Mouse (Mus musculus) embryo, embryonic 11.5 days (tissue): ENCODE measurements around the gene Phf13.

Source experiments
- DNase-seq: peaks from one replicate; pipeline ENCODE4 v3.0.0-alpha.2; 2012; ENCODE audit warnings: low read depth, low spot score

The Phf13 gene

GRCm38 (mm10) chr4:152013036-152013813, 17.2 kb upstream of the Phf13 start:
- no peak for DNase-seq

GRCm38 (mm10) chr4:152012109-152012508, 16.1 kb upstream of the Phf13 start:
- DNase-seq, result no peak

- DNase-seq, result no peak
Measured at GRCm38 (mm10) chr4:152011171-152011760, 15.2 kb upstream of the Phf13 start.

GRCm38 (mm10) chr4:152010707-152011134, 14.7 kb upstream of the Phf13 start:
- DNase-seq, result no peak

GRCm38 (mm10) chr4:152010091-152010706, 14.1 kb upstream of the Phf13 start:
- no peak for DNase-seq

DNA sequence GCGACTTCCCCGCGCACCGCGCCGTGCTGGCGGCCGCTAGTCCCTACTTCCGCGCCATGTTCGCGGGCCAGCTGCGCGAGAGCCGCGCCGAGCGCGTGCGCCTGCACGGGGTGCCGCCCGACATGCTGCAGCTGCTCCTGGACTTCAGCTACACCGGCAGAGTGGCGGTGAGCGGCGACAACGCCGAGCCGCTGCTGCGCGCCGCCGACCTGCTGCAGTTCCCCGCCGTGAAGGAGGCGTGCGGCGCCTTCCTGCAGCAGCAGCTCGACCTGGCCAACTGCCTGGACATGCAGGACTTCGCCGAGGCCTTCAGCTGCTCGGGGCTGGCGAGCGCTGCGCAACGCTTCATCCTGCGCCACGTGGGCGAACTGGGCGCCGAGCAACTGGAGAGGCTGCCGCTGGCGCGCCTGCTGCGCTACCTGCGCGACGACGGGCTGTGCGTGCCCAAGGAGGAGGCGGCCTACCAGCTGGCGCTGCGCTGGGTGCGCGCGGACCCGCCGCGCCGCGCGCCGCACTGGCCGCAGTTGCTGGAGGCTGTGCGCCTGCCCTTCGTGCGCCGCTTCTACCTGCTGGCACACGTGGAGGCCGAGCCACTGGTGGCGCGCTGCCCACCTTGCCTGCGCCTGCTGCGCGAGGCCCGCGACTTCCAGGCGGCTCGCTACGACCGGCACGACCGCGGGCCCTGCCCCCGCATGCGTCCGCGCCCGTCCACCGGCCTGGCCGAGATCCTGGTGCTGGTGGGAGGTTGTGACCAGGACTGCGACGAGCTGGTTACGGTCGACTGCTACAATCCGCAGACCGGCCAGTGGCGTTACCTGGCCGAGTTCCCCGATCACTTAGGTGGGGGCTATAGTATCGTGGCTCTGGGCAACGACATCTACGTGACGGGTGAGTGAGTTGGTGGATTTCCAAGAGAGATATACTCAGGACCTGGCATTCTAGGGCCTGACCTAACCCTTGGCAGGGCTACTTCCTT, 13.3 kb upstream of the Phf13 start:
- DNase-seq, result no peak

DNA sequence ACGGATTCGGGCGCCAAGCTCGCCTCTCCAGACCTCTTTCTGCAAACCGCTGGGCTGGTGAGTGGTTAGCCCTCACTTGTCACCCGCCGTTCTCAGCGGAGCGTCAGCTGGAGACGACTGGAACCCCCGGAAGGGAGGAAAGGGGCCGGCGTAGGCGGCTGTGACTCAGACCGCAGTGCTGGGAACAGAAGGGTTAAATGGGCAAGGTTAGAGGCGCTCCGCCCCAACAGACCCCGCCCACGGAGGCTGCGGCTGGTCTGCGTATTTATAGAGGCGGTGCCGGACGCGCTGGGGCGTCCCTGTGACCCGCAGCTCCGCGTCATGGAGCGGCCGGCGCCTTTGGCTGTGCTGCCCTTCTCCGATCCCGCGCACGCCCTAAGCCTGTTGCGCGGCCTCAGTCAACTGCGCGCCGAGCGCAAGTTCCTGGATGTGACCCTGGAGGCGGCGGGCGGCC, 12.6 kb upstream of the Phf13 start, which contains the start of gene Klhl21:
Gene Klhl21 (plus strand): TSS at position 182 of the 454 bp plus-strand sequence.
- peak; percentile 86 for DNase-seq

- no peak for DNase-seq
Measured at GRCm38 (mm10) chr4:152008148-152008500, 12.1 kb upstream of the Phf13 start.

DNA sequence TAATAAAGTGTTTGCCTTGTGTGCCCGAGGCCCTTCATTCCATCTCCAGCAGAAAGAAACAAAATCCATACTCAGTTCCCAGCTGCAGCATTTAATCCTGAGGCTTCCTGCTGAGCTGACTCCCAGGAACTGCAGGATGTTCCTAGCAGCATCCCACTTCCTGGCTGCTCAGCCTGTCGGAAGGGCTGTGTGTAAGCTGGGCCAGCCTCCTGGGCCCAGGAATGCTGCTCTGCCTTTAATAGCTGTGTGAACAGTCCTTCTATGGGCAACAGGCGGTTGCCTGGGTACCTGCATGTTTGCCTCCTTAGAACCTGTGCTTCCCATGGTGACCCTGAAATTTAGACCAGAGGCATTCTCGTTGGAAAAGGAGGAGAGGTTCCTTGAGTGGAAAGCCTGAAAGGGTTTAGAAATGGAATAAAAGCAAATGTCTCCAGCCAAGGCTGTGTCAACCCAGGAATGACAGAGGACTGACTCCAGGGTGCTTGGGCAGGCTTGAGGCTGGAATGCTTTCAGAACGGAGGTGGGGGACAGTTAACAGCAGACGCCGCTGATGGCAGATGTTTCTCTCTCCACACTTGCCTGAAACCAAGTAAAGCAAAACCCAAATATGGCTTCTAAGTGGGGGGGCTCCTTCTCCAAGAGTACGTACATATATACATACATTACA, 11.6 kb upstream of the Phf13 start:
- DNase-seq, result no peak

DNA sequence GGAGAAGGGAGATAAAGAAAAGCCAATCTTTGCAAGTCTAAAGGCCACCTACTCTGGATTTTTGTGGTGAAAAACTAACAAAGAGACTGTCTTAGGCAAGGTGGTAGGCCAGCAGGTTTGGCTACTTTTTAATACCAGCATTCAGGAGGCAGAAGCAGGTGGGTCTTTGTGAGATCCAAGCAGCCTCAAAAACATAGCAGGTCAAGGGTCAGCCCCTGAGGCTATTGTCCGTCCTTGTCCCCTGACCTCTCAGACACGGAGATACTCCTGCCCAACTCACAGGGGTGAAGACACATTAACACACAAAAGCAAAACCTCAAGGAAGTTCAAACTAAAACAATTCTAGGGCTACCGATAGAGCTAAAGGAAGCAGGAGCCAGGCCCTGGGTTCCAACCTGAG, 10.8 kb upstream of the Phf13 start:
- DNase-seq, result no peak

DNA sequence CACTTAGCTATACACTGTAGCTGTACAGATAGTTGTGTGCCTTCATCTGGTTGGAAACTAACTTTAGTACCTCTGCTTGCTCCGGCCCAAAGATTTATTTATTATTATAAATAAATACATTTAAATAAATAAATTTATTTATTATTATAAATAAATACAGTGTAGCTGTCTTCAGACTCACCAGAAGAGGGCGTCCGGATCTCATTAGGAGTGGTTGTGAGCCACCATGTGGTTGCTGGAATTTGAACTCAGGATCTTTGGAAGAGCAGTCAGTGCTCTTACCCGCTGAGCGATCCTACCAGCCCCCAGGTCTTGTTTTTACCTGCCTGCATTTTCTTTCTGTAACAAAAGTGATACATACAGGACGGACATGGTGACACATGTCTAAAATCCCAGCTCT, 10.1 kb upstream of the Phf13 start:
- no peak for DNase-seq

DNA sequence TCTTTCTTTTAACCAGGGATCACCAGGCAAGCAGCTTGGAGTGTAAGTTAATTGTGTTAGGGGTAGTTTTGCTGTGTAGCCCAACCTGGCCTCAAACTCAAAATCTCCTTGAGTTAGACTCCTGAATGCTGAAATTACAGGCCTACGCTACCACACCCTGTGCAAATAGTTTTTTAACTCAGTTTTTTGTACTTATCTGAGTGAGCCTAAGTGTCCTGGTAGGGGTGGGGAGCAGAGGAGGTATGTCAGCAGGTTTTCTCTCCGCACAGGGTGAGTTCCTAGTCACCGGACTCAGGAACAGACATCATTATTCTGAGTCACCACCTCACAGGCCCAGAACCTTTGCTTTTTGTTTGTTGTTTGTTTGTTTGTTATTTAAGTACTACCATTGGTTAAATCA, 6.0 kb upstream of the Phf13 start:
- DNase-seq, result no peak

GRCm38 (mm10) chr4:152001335-152001734, 5.3 kb upstream of the Phf13 start:
- no peak for DNase-seq

GRCm38 (mm10) chr4:152000906-152001305, 4.8 kb upstream of the Phf13 start:
- DNase-seq, result no peak

GRCm38 (mm10) chr4:151999481-151999880, 3.4 kb upstream of the Phf13 start:
- DNase-seq, result no peak

DNA sequence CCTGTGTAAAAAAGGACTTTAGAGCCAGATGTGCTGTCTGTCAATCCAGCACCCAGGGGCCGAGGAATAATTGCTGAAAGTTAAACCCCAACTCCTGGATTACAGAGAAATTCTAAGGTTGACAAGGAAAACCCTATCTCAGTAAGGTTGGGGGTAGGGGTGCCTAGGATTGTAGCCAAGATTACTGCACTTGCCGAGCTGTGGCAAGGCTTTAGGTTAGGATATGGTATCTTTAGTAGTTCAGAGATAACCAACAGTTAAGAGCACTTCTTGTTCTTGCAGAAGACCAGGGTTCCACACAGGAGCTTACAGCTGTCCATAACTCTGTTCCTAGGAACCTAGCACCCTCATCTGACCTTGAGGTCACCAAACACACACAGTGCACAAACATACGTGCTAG, 1.6 kb upstream of the Phf13 start:
- no peak for DNase-seq

DNA sequence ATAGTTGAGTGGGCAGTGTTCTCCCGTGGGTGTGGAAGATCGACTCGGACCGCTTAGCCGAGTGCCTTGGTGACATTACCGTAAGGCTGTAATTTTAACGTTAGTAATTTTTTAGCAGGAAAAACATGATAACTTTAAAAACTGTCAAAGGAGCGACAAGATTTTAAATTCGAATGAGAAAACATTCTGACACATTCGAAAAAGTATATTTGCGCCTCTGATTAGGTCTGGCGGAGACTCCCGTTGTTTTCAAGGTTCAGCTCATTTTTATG, 829 bp upstream of the Phf13 start:
- DNase-seq, result no peak

- no peak for DNase-seq
Measured at GRCm38 (mm10) chr4:151995371-151996172, 486 bp downstream of the Phf13 start.

GRCm38 (mm10) chr4:151994228-151995171, 1.6 kb downstream of the Phf13 start:
- no peak for DNase-seq
